Mouse (Mus musculus) urinary bladder, postnatal 36 days (tissue): Measurements from ENCODE around the gene Agbl4.

Experiments
- DNase-seq, 2 experiments: peaks; one replicate each; pipeline ENCODE4 v3.0.0; 2022; ENCODE audit warnings: low spot score in 2 of 2, mixed read lengths in 1 of 2

Gene Agbl4

DNA sequence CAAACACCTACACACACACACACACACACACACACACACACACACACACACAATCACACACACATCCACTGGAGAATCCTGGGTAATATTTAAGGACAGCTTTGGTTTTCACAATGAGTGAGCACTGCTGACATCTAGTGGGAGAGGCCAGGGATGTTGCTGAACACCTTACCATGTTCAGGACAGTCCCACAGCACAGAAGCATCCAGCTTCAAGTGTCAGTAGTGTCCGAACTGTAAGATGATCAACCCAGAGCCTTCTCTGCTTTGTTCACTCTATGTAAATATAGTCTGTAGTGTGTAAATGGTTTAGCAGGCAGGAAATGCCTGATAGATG is 1248.3 kb downstream of the Agbl4 start:
- no peak for DNase-seq

- no peak for DNase-seq
These were observed 1256.0 kb downstream of the Agbl4 start for GRCm38 (mm10) chr4:111653451-111653850.

DNA sequence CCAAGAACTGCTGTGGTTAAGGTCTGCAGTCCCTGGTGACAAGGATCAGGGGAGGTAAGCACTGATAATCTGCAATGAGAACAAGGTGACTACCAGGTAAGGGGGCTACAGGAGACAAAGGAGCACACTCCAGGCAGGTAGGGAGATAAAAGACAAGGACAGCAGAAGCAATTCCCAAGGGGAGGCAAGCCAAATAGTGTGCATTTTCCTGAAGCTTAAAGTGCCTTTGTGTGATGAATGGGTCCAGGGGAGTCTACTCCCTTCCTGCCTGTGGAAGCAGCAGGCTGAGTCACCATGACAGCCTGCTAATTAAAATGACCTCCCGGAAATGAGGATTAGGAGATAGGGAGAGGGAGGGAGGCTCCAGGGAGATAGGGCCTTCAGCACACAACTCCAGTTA is 1266.3 kb downstream of the Agbl4 start:
- DNase-seq: no peak

- no peak for DNase-seq
These were observed 1266.7 kb downstream of the Agbl4 start for GRCm38 (mm10) chr4:111664146-111664545.

DNA sequence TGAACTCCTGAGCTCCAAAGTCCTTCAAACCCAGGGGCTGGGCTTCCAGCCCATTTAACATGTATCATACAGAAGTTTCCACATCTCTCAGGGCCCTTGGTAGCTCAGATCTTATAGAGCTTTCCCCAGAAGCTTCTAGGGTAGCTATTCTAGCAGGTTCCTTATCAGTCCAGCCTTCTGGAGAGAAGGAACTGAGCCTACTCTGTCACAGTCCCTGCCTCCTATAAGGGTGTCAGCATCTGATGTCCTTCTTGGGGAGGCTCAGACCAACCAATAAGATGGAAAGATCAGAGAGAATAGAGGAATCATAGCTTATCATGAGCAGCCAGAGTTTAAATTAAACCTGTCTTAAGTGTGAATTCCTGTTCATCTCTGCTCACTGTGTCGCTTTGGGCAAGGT is 1269.3 kb downstream of the Agbl4 start:
- no peak for DNase-seq

DNA sequence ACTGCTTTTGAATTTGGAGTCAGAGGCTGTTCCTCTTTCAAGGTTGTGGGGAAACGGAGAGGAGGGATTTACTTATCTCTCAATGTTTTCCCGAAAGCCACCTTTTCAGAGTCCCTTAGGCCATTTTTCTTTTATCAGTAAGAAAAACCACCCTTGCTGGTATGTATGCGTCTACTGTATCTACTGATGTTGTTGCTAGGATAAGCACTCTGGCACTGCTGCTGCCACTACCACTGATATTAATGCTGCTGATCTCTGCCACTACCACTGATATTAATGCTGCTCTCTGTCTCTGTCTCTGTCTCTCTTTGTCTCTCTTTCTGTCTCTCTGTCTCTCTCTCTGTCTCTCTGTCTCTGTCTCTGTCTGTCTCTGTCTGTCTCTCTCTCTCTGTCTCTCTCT is 1271.9 kb downstream of the Agbl4 start:
- no peak for DNase-seq

DNA sequence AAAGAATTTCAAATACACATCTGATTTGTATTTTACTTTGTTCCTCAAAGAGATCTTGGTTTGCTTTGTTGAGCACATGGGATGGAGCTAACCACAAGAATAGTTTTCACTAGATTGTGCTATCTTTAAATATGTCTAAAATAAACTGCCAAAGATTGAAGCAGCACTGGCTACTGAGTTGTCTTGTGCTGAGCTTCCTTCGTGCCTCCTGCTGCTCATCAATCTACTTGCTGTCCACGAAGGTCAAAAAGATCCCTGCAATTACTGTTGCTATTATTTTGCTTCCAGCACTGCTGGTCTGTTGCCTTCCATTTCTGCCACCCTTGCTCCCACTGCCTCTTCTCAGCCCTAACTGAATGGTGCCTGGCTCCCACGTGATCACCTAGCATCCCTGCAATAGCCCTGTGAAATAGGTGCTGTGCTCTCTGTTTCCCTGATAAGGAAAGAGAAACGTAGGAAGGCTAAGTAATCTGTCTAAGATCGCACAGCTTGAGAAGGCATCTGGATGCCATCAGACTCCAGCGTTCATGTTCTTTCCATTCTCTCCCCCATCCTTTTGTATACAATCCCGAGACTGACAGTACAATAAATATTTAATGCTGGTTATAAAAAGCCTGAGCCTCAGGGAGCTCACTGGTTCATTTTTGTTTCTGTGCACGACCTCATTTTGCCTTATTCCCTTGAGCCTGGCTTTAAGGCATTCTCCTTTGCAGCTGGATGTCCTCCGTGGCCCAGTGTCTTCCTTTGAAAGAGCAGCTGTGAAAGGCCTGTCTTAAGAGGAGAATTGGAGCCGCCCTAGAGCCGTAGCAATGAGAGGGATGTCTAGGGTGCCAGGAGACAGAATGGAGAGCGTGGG is 1273.3 kb downstream of the Agbl4 start:
- no peak for DNase-seq

DNA sequence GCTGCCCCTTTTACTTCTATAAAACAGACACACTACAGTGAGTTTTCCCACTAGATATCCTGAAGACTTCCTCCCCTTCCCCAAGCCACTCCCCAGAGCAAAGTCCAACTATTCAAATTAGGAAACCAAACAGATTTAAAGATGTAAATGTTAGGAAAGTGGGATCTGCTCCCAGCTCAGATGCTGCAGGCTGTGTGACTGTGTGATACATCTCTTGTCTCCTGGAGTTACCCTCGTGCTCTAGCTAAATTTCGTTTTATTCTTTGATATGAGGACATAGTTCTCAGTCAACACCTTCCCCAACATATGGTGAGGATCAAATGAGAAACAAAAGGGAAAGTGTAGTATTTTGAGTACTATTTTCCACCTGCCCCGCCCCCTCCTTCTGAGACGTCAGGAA is 1274.0 kb downstream of the Agbl4 start:
- DNase-seq: no peak

DNA sequence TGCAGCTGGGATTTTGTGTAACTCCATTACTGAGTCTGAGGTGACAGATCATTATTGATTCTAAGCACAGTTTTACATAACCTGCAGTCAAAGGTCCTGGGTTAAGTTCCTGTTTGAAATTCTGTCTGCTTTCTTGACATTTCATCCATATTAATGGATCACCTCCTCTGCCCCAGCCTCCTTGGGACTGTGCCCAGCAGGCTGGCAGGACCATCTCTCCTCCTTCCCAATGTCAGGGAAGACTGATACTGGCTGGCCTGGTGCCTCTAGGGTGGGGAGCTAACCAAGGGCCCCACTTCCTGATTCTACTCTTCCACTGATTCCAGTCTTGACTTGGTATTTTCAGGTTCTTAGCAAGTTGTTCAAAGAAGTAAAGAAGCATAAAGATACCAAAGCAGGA is 1276.4 kb downstream of the Agbl4 start:
- DNase-seq: no peak

GRCm38 (mm10) chr4:111681926-111682325 is 1284.5 kb downstream of the Agbl4 start:
- no peak for DNase-seq

- no peak for DNase-seq
These were observed 1285.3 kb downstream of the Agbl4 start for GRCm38 (mm10) chr4:111682793-111683192.

- DNase-seq: no peak
These were observed 1286.4 kb downstream of the Agbl4 start for GRCm38 (mm10) chr4:111683843-111684242.

GRCm38 (mm10) chr4:111685951-111686350 is 1288.5 kb downstream of the Agbl4 start:
- no peak for DNase-seq

DNA sequence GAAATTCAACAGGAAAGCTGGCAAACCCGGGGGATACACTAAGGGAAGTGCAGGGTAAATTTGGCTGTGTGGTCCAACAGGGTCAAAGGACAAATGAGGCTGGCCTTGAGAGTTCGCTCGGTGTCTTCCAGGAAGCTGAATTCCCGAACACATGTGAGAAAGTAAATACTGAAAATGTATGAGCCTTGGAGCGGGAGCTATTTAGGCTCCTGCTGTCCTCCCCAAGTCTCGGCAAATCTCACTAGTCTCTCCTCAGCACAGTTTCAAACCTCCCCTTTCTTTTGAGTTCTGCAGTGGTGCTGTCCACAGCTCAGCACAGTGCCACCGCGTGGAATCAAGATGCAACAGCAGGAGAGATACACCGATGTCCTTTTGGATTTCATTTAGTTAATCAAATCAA is 1289.5 kb downstream of the Agbl4 start:
- DNase-seq: peak in 1 of 2 experiments; percentile 24

DNA sequence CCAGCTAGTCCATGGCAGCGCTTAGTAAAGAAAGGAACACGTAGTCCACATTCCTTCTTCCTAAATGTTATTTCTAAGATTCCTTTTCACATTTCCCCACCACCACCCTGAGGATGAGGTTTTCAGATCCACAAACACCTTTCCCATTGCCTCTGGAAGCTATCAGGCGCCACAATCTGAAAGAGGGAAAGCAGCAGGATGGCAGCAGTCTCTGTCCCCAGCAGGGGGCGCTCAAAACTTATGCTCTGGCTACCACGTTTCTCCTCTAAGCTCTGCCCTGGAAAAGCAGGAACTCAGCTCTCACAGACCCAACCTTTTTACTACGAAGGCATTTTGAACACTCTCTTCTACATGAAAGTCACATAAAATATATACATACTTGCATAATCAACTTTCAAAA is 1290.2 kb downstream of the Agbl4 start:
- peak; percentile 66 to 72 for DNase-seq

DNA sequence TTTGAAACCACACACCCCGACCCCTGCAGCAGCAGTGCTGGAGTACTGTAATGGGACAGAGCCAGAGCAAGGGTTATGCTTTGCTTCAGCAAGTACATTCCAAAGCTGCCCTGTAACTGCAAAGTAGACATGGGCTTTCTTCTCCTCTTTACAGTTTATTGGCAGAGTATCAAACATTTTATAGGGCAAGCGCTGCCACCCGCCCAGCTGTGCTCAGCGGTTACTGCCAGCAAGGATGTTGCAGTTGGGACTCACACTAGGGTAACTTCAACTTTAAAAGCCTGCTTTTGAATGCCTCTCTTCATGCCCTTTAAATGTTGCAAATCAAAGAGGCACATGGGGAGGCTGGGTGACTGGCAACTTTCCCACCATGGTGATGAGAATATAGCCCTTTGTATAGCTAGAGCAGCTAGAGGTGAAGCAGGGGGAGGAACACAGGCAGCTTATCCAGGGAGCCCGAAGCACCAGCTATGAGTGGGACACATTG is 1293.6 kb downstream of the Agbl4 start:
- DNase-seq: no peak

GRCm38 (mm10) chr4:111701381-111701780 is 1303.9 kb downstream of the Agbl4 start:
- no peak for DNase-seq

DNA sequence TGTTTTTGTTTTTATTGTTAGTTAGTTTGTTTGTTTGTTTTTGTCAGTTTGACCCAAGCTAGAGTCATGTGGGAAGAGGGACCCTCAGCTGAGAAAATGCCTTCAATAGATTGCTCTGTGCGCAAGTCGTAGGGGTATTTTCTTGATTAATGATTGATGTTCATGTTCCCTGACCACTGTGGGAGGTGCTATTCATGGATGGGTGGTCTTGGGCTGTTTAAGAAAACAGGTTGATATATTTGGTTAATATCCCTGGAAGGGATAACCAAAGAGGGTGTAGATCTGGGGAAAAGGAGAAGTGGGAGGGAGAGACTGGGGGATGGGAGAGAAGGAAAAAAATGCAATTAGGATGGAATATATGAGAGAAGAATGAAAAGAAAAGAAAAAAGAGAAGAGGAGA is 1306.7 kb downstream of the Agbl4 start:
- no peak for DNase-seq

GRCm38 (mm10) chr4:111704975-111705374 is 1307.5 kb downstream of the Agbl4 start:
- no peak for DNase-seq
